Mouse (Mus musculus): ENCODE measurements around the gene Sdhc.
A peak's percentile ranks its signal among the peaks of the same experiment; 100 is the strongest.
"Not testable (repeated sequence)": the region's sequence is repeated elsewhere in the genome, so short reads cannot be mapped to it uniquely, and the experiment has no call there.

The Sdhc gene

DNA sequence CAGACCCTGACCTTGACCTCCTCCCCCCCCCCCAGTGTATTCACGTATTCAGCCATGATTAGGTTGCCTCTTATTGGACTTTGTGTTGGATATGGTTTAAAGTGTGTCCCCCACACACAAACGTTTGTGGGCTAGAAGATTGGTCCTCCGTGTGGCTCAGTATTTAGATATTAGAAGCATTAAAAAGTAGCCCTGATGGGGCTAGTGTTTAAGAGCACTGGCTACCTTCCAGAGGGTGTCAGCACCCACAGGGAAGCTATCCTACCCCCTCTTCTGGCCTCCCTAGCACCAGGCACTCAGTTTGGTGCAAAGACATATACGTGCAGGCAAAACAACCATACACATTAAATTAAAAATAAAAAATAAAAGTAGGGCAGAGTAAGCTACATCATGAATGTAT lies 37.4 kb downstream of the Sdhc start:
- DNase-seq (ENCODE audit: low read depth, low spot score), result no peak

GRCm38 (mm10) chr1:171111781-171112575 lies 38.4 kb downstream of the Sdhc start:
- no peak for DNase-seq (ENCODE audit: low read depth, low spot score)

- DNase-seq (ENCODE audit: low read depth, low spot score), result peak; percentile 88
These were observed 39.2 kb downstream of the Sdhc start for GRCm38 (mm10) chr1:171111020-171111780.

GRCm38 (mm10) chr1:171110659-171111019 lies 39.8 kb downstream of the Sdhc start:
- DNase-seq (ENCODE audit: low read depth, low spot score), result no peak

GRCm38 (mm10) chr1:171109620-171110019 lies 40.8 kb downstream of the Sdhc start:
- DNase-seq (ENCODE audit: low read depth, low spot score), result no peak

- no peak for DNase-seq (ENCODE audit: low read depth, low spot score)
These were observed 45.2 kb downstream of the Sdhc start for GRCm38 (mm10) chr1:171105226-171105625.

- DNase-seq (ENCODE audit: low read depth, low spot score), result no peak
These were observed 47.1 kb downstream of the Sdhc start for GRCm38 (mm10) chr1:171103179-171103840.

DNA sequence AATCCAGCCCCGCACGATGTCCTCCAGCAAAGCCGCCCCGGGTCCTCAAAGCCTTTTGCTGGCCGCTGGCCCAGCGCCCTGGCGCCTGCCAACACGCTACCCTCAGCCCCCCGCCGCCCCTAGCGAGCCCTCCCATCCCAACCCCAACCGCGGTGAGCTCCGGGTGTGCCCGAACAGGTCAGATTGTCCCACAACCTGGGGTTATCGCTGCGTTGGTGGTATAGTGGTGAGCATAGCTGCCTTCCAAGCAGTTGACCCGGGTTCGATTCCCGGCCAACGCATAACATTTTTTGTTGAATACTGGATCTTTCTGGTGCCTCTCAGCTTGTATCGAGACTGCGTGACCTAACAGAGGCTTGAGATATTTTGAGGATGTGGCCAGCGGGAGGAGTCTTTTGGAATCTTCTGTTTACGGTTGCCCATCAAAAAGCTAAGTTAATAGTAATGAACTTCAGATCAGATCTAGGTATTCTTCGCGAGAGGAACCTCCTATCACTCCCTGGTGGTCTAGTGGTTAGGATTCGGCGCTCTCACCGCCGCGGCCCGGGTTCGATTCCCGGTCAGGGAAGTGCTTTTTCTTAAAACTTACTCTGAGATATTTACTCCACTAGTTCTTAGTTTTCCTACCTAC lies 47.7 kb downstream of the Sdhc start:
- peak; percentile 76 for DNase-seq (ENCODE audit: low read depth, low spot score)

- peak; percentile 62 for DNase-seq (ENCODE audit: low read depth, low spot score)
These were observed 48.5 kb downstream of the Sdhc start for GRCm38 (mm10) chr1:171101733-171102546.

DNA sequence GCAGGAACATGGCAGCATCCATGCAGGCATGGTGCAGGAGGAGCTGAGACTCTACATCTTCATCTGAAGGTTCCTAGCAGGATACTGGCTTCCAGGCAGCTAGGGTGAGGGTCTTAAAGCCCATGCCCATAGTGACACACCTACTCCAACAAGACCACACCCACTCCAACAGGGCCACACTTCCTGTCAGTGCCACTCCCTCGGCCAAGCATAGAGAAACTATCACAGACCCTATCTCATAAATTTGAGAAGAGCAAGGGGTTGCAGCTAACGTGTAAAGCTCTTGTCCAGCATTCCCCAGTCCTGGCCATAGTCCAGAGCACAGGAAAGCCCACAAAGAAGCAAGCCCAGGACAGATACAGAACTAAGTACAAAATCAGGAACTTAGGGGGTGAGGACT lies 49.4 kb downstream of the Sdhc start:
- no peak for DNase-seq (ENCODE audit: low read depth, low spot score)

DNA sequence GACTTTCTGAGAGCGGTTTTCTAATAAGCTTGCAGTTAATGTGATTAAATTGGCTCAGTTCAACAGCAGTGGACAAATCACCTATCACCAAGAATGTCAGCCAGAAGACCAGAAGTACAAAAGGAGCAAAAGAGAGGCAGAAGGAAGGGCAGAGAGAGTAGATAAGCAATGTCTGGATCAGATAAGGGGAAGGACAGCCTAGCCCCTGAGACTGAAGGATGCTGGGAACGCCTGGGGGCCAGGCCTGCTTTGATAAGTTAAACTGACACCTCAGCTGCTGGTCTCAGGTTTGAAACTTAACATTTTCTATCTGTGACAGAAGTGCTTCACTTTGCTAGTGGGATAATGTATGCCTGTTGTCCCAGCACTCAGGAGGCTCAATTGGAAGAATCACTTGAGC lies 52.8 kb downstream of the Sdhc start:
- no peak for DNase-seq (ENCODE audit: low read depth, low spot score)

DNA sequence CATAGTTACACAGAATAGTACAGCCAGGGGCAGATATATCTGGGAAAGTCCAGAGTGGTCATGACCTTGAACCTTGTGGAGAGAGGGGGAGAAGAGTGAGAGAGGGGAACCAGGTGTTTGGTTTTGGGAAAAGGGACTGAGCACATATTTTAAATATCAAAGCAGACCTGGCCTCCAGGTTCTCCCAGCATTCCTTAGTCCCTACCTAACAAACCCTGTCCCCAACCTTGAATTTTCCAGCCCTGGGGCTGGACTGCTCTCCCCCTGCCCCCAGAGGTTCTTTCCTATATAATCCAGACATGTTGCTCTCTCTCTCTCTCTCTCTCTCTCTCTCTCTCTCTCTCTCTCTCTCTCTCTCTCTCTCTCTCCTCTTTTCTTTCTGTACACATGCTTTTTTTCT lies 53.3 kb downstream of the Sdhc start:
- no peak for DNase-seq (ENCODE audit: low read depth, low spot score)

DNA sequence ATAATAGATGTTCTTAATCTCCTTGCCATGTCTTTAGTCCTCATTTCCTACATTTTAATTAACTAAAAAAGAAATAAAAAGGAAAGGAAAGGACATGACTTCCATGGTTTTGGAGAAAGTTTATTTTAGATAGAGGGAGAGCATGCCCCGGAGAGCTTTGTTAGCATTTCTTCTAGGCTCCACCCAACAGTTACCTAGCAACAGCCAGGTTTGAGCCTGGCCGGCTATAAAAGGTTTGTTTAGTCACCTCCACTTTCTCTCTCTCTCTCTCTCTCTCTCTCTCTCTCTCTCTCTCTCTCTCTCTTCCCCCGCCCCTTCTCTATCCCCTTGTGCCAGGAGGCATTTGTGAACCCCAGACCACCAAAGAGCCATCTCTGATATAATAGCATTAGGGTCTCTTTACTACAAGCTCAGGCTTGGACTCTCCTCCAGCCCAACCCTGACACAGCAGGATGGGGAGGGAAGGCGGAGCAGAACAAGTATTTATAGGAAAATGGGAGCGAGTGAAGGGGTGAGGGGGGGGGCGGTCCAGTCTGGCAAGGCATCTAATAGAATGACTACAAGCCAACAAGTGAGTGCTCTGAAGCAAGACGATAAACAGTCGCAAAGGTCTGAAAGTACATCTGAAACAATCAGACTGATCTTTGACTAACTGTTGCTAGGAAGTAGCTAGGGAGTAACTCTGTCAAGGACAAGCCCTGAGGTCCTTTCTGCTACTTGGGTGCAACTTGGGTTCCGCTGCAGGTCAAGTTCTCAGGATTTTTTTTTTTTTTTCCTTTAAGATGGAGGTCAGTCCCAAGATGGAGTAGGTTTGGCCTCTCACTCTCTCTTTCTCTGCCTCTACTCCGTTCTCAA lies 54.1 kb downstream of the Sdhc start:
- no peak for DNase-seq (ENCODE audit: low read depth, low spot score)

DNA sequence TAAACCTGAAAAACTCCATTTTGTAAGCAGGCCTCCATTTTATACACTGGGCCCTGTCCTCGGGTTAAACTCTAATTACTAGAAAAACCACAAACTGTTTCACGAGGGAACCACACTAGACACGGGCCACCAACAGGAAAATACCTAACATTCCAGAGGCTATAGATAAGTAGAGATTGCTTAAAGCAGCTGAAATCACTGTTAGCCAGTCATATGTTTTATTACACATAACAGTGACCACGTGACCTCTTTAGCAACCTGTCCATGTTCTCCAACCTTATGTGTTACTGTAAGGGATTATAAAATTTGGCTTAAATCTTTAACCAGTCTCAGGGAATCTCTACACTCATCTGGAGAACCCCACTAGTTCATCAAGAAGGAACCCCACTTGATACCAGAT lies 56.0 kb downstream of the Sdhc start:
- no peak for DNase-seq (ENCODE audit: low read depth, low spot score)

- no peak for DNase-seq (ENCODE audit: low read depth, low spot score)
These were observed 59.6 kb downstream of the Sdhc start for GRCm38 (mm10) chr1:171090761-171091160.

DNA sequence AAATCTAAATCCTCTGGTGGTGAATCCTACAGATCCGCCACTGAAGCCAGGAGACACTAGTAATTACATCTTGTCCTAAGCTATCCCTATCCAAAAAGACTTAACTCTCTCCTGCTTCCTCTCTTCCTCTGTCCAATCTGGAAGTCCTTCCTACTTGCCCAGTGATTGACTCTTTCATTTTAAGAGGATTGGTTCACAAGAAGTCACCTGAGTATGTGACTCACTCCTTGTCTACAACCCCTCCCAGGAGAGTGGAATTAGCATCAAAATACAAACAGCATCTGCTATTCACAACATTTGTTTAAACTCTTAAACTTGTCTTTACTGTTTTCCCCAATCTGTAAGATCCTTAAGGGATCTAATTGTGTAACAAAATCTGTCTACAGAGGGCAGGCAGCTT lies 60.5 kb downstream of the Sdhc start:
- DNase-seq (ENCODE audit: low read depth, low spot score), result no peak

GRCm38 (mm10) chr1:171088237-171088869 lies 62.0 kb downstream of the Sdhc start:
- DNase-seq (ENCODE audit: low read depth, low spot score), result not testable (repeated sequence)

GRCm38 (mm10) chr1:171085718-171086117 lies 64.7 kb downstream of the Sdhc start:
- no peak for DNase-seq (ENCODE audit: low read depth, low spot score)

DNA sequence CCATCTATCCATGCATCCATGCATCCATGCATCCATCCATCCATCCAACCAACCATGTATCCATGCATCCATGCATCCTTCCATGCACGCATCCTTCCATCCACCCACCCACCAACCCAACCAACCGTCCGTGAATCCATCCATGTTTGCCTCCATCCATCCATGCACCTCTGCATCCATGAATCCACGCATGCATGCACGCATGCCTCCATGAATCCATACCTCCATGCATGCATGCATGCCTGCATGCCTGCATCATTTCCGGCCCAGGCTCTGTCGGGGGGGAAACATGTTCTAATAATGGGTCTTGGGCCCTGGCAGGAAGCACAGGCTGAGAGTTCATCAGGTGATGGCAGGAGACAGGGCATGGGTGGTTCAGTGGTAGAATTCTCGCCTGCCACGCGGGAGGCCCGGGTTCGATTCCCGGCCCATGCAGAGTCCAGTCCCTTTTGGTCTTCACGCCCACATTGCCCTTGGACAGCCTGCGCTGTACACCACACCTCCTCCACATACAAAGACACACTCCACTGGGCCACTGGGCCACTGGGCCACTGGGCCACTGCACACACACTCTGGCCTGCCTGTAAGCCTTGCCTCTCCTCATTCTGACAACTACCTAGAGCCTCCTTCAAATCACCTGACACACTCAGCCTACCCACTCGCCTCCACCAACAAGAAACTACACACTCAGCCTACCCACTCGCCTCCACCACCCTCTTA lies 68.7 kb downstream of the Sdhc start:
- DNase-seq (ENCODE audit: low read depth, low spot score), result not testable (repeated sequence)

Data from brain, embryonic 18.5 days (tissue).